Mouse (Mus musculus) forebrain, postnatal 0 days (tissue): ENCODE data around the gene Mafk. TPM values are rescaled to one million over a fixed set of nuclear protein-coding genes. Genes with fewer than 3 reads are reported as not detected.
A peak's percentile ranks its signal among the peaks of the same experiment; 100 is the strongest.
"Not testable (repeated sequence)": the region's sequence is repeated elsewhere in the genome, so short reads cannot be mapped to it uniquely, and the experiment has no call there.

Experiments used
- ATAC-seq: fragments of 200-750 bp; cut with Nextera tagmentation; 2 replicates; pipeline ENCODE4 v1.8.0; 2017; ENCODE audit warnings: mild to moderate bottlenecking, moderate library complexity
- DNase-seq: peaks from one replicate; pipeline ENCODE4 v3.0.0-alpha.2; 2015
- H3K27ac ChIP-seq: fragments of 300-500 bp; sonication (generic); 2 replicates; pipeline ENCODE4 v1.5.1; 2014; ENCODE audit warnings: low read depth, mild to moderate bottlenecking, antibody characterized with exemption, low read length, moderate library complexity, mixed read lengths
- H3K27me3 ChIP-seq: fragments of 300-500 bp; sonication (generic); 2 replicates; pipeline ENCODE4 v1.6.1; 2014; ENCODE audit warnings: mild to moderate bottlenecking, low read length, mixed read lengths; ENCODE audit not compliant: insufficient read depth
- H3K36me3 ChIP-seq: fragments of 300-500 bp; sonication (generic); 2 replicates; pipeline ENCODE4 v1.6.1; 2014; ENCODE audit warnings: mild to moderate bottlenecking, moderate library complexity; ENCODE audit not compliant: insufficient read depth
- H3K4me1 ChIP-seq: fragments of 300-500 bp; sonication (generic); 2 replicates; pipeline ENCODE4 v1.6.1; 2014; ENCODE audit warnings: antibody characterized with exemption; ENCODE audit not compliant: insufficient read depth
- H3K4me2 ChIP-seq: fragments of 300-500 bp; sonication (generic); 2 replicates; pipeline ENCODE4 v1.6.1; 2014; ENCODE audit warnings: low read depth, mild to moderate bottlenecking, moderate library complexity
- H3K4me3 ChIP-seq: fragments of 300-500 bp; sonication (generic); 2 replicates; pipeline ENCODE4 v1.5.1; 2014; ENCODE audit warnings: low read depth, low read length, mixed read lengths
- H3K9ac ChIP-seq: fragments of 300-500 bp; sonication (generic); 2 replicates; pipeline ENCODE4 v1.6.1; 2014; ENCODE audit warnings: mild to moderate bottlenecking
- H3K9me3 ChIP-seq: fragments of 300-500 bp; sonication (generic); 2 replicates; pipeline ENCODE4 v1.6.1; 2016; ENCODE audit warnings: low read length
- CTCF ChIP-seq: sonication (generic); IDR thresholded peaks from 2 replicates; pipeline ENCODE4 v1.5.1; 2016; ENCODE audit warnings: antibody characterized with exemption, control low read depth, low read depth
- WGBS: fragments of 180-500 bp; shearing (Covaris S2); extraction: QIAGEN DNeasy Blood & Tissue Kit; methylation state at CpG from one replicate; pipeline ENCODE4 v1.1.7; 2014; 5-methylcytosine and 5-hydroxymethylcytosine counted together
- polyA plus RNA-seq: library from polyadenylated mRNA; unstranded; fragments of >200 nt; fragmentation: Nextera tagmentation; extraction: Ambion mirVana; gene quantifications from 2 replicates; pipeline ENCODE4 v1.2.1, GENCODE M21; 2015
- total RNA-seq: library from RNA; depleted of rRNA; stranded (reverse); fragments of >200 nt; gene quantifications from 2 replicates; pipeline ENCODE4 v1.2.3, GENCODE M21; 2014; rRNA removed

Mafk gene
- total RNA-seq (19.7 and 23.2 TPM in 2 replicates), polyA plus RNA-seq (8.4 and 9.6 TPM in 2 replicates)

DNA sequence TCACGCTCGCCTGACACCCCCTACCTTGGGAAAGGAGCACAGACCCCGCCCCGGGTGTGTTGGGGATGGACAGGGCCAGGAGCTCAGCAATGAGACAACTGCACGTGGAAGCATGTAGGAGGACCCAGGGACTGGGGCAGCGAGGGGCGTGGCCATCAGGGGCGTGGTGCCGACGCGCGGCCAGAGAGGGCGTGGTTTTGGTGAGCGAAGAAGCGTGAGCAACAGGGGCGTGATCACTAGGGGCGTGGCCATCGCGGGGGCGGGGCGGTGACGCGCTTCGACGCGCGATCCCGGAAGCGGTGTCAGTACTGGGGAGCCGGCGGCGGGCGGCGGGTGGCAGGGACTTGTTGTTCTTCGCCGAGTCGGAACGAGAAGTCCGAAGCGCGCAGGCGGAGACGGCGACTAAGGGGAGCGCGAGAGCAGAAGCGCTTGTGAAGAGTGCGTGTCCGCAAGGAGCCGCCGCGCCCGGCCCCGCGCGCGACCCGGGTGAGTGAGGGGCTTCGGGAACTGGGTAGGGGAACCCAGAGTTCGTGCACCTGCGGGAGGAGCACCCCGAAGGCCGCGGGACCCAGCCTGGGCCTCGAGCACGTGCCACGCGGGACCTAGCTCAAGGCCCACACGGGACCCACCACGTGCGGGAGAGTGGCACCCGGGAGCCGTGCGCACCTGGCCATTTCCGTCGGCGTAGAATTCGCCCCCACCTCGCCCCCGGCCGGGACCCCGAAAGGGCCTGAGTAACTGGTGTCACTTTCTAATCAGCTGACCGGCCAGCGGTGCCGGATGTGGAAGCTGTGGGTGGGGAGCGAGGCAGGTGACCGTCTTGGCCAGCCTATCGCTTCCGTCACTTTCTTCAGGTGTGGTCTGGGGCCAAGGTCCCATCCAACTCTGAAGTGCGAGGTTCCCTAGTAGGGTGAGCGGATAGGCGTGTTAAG is at the start of gene Mafk:
Gene Mafk (plus strand): TSS at position 287 of the 932 bp plus-strand sequence.
- Histone ChIP-seq H3K9me3 (no peaks in the 10 kb centered on the region), H3K27ac (peak within 1 kb of the TSS; percentile 50; the same call in 1 of the 2 replicates), H3K4me1 (peaks cover 10% of the 10 kb centered on the region), H3K9ac (peak within 1 kb of the TSS; percentile 68), H3K4me3 (peak within 1 kb of the TSS; percentile 69), H3K36me3 (no peaks in the 10 kb centered on the region), H3K4me2 (peak within 1 kb of the TSS; percentile 100), H3K27me3 (no peaks in the 10 kb centered on the region)
- DNase-seq (peak; percentile 92), ATAC-seq (peak; percentile 92)
- 1% methylated on average over 89 of the region's 92 CpGs for WGBS
- peak; percentile 29; the same call in 1 of the 2 replicates for TF ChIP-seq CTCF

DNA sequence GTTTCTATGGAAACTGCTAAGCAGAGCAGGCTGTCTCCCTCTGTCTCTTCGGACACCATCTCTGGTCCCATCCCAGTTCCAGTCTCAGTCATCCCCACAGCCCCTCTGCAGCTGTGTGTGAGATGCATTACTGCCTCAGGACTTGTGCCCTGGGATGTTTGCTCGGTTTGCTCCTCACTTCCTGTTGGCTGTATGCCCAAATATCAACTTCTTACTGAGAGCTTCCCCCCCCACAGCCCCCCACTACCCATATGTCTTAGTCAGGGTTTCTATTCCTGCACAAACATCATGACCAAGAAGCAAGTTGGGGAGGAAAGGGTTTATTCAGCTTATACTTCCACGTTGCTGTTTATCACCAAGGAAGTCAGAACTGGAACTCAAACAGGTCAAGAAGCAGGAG is 48.7 kb upstream of the Mafk start:
- not testable (repeated sequence) for ATAC-seq, H3K4me2 ChIP-seq, H3K4me3 ChIP-seq, DNase-seq, H3K4me1 ChIP-seq, H3K27me3 ChIP-seq, H3K9me3 ChIP-seq, H3K9ac ChIP-seq, H3K36me3 ChIP-seq, H3K27ac ChIP-seq
- 46% methylated on average over 3 of the region's 3 CpGs for WGBS

DNA sequence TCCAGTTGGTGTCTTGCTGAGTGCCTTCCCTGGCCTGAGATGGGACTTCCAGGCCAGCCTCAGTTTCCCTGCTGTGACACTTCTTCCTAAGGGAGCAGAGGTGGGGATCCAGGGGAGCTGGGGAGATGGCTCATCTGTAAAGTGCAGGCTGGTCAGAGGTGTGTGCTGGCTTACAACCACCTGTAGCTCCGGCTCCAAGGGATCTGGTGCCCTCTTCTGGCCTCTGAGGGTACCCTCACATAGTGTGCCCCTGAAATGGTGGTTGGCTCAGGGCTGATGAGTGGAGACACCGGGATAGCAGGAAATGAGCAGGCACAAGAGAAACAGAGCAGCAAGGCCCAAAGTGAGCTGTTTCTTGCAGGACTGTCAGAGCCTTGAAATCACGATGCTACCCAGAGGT is 45.5 kb upstream of the Mafk start:
- H3K36me3 ChIP-seq = peaks cover 8% of the 10 kb centered on the region
- DNase-seq (peak; percentile 33), ATAC-seq (peak; percentile 67)
- H3K4me1 ChIP-seq = no peaks in the 10 kb centered on the region
- no peaks in the 10 kb centered on the region; the same call in 1 of the 2 replicates for H3K27me3 ChIP-seq
- H3K4me2 ChIP-seq = no peak overlapping the region
- 7% methylated on average over 3 of the region's 3 CpGs for WGBS
- H3K4me3 ChIP-seq = no peak overlapping the region
- H3K9me3 ChIP-seq = no peaks in the 10 kb centered on the region
- peak; percentile 75 for TF ChIP-seq CTCF
- no peak overlapping the region for H3K9ac ChIP-seq
- no peak overlapping the region for H3K27ac ChIP-seq

DNA sequence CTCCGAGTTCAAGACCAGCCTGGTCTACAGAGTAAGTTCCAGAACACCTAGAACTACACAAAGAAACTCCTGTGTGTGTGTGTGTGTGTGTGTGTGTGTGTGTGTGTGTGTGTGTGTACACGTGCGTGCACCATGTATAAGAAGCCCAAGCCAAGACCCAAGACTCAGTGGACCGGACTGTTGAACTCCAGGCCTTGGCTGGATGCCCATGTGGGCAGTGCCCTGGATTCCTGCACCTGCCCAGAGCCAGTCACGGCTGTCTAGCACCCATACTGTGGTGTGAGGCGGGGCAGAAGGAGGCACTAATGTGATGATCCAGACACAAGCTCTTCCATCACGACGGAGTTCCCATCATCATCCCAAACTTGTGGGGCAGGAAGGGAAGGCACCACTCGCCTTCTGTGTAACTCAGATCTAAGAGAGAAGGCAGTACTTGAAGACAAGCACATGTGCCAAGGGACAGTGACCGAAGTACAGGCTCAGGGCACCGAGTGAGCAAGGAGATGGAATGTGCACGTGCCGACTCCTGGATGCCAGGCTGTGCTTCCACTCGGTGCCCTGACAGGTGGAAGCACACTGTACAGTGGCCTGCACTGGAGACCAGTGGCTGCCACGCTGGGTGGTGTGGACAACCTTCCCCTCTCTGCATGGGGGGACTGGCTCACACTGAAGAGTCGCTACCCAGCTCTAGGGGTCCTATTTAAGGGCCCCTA is 41.7 kb upstream of the Mafk start:
- H3K36me3 ChIP-seq = peaks cover 44% of the 10 kb centered on the region
- WGBS = 80% methylated on average over 16 of the region's 16 CpGs
- H3K4me2 ChIP-seq = no peak overlapping the region
- no peak for DNase-seq
- no peak overlapping the region for H3K27ac ChIP-seq
- TF ChIP-seq CTCF = no peak
- H3K9me3 ChIP-seq = no peaks in the 10 kb centered on the region
- H3K27me3 ChIP-seq = no peaks in the 10 kb centered on the region; the same call in 1 of the 2 replicates
- no peak overlapping the region for H3K9ac ChIP-seq
- H3K4me3 ChIP-seq = no peak overlapping the region
- no peak for ATAC-seq
- no peaks in the 10 kb centered on the region for H3K4me1 ChIP-seq

DNA sequence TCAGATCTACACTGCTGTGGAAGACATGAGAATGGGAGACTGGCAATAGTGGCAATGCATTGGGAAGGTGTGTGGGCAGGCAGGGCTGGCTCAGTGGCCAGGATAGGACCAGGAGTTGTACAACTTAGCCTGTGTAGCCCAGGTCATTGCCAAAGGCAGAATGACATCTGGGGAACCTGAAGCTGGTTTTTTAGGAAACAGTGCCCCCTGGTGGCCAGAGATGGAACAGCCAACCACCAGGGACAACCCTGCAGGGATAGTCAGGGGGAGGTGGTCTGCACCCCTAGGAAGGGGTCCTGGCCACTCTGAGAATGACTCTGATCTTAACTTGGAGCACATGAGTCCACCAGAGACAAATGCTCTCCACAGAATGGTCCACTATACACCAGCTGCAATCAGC is 40.8 kb upstream of the Mafk start:
- peaks cover 53% of the 10 kb centered on the region for H3K36me3 ChIP-seq
- ATAC-seq = peak; percentile 69

DNA sequence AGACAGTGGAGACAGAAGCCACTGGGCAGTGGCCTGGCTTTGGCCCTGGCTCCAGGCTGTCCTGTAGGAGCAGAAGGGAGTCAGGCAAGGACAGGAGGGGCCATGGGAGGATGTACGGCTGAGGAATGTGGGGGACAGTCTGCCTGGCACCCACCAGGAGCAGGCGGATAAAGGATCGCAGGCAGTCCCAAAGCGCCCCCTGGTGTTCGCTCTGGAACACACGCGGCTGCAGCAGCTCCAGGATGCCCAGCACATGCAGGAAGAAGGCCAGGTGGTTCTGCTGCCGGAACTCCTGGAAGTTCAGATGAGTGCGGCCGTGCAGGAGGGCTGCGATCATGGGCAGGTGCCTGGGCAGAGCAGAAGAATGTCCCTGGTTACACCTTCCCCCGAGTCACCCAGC is 36.6 kb upstream of the Mafk start:
- peak; percentile 85 for TF ChIP-seq CTCF
- H3K27ac ChIP-seq = no peak overlapping the region
- ATAC-seq = peak; percentile 42; the same call in 1 of the 2 replicates
- no peaks in the 10 kb centered on the region for H3K27me3 ChIP-seq
- no peak overlapping the region for H3K4me3 ChIP-seq
- H3K9me3 ChIP-seq = no peaks in the 10 kb centered on the region
- WGBS = 39% methylated on average over 12 of the region's 12 CpGs
- H3K4me2 ChIP-seq = no peak overlapping the region
- no peak overlapping the region for H3K9ac ChIP-seq
- peak; percentile 76 for DNase-seq
- peaks cover 94% of the 10 kb centered on the region for H3K36me3 ChIP-seq
- no peaks in the 10 kb centered on the region for H3K4me1 ChIP-seq

More for the DNA sequence above, 40.8 kb upstream of the Mafk start:
- Histone ChIP-seq H3K9ac (no peak overlapping the region), H3K4me3 (no peak overlapping the region), H3K4me1 (no peaks in the 10 kb centered on the region), H3K27ac (no peak overlapping the region), H3K9me3 (no peaks in the 10 kb centered on the region), H3K27me3 (no peaks in the 10 kb centered on the region), H3K4me2 (no peak overlapping the region)
- TF ChIP-seq CTCF = peak; percentile 95
- DNase-seq = peak; percentile 82

DNA sequence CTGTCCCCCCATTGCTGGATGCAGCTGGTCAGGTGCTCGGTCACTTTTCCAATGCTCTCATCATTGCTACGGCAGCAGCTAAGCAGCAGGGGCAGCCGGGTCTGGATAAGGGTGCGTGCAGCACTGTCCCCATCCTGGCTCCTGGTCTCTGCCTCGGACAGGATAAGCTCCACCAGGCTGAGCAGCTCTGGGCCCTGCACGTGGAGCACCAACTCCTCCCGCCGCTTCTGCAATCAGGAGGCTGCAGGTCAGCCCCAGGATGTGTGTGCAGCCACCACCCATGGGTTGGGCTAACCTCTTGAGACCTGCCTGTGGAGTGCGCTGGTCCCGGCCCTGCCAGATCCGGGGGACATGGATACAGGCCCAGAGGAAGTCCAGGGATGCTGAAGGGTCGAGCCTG is 35.2 kb upstream of the Mafk start:
- Histone ChIP-seq H3K4me2 (no peak overlapping the region), H3K9me3 (no peaks in the 10 kb centered on the region), H3K27me3 (no peaks in the 10 kb centered on the region), H3K36me3 (peaks cover 95% of the 10 kb centered on the region), H3K27ac (no peak overlapping the region), H3K4me1 (no peaks in the 10 kb centered on the region), H3K9ac (no peak overlapping the region), H3K4me3 (no peak overlapping the region)
- ATAC-seq (no peak), DNase-seq (no peak)
- 92% methylated on average over 12 of the region's 12 CpGs for WGBS
- no peak for TF ChIP-seq CTCF
